Mouse (Mus musculus) bone marrow macrophage, adult 2 months (primary cell): Measurements from ENCODE around the gene Stpg3.

Experiments
- CTCF ChIP-seq: IDR thresholded peaks from 2 replicates; pipeline ENCODE4 v1.5.1; 2012; ENCODE audit warnings: low read depth, mild to moderate bottlenecking, low read length, moderate library complexity
- POLR2A ChIP-seq: IDR thresholded peaks from 2 replicates; pipeline ENCODE4 v1.6.1; 2012; ENCODE audit warnings: mild to moderate bottlenecking, low read depth, low read length, borderline replicate concordance

GRCm38 (mm10) chr2:25226864-25227263 lies 12.4 kb upstream of the Stpg3 start:
- TF ChIP-seq CTCF (no peak), POLR2A (no peak)
